Mouse (Mus musculus) embryo, embryonic 11.5 days (tissue): ENCODE measurements at regions not wholly inside any gene's neighbourhood (a gene's known extent, or its start where the extent isn't known, plus 50 kb on each side); places are given as distances from the start of the nearest gene placed in this dataset.

Experiments
- DNase-seq: peaks from one replicate; pipeline ENCODE4 v3.0.0-alpha.2; 2012; ENCODE audit warnings: low read depth, low spot score

DNA sequence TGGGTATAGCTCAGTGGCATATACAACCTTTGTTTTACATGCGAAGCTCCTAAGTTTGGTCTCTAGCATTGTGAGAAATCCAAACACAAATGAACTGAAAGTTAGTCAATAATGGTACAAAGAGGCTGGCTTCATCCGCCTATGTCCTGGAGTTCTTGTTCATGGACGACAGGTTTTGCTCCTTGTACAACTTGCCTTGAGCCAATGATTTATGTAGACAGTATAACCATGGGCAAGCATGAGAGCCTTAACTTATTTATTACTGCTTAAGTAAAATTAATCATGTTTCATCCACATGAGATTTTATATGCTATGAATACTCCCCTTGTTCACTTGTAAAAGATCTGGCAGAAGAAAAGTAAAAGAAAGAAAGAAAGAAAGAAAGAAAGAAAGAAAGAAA is 205.7 kb upstream of the Tet2 start:
- DNase-seq, result no peak

DNA sequence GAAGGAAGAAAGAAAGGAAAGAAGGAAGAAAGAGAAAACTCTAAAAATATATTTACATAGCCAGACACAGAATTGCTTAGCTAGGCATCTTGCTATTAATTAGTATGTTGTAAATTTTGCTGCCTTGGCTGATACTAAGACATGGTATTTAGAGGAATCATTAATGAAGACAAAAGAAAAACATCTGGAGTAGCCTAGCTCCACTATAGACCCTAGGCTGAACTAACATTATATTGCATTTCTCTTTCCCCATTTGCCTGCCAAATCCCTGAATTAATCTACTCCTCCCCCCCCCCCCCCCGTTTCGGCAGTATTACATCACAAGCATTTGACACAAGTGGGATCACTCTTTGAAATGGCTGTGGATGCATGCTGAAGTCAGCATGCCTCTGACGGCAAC is 206.1 kb upstream of the Tet2 start:
- no peak for DNase-seq

- DNase-seq, result no peak
These were observed 206.6 kb upstream of the Tet2 start for GRCm38 (mm10) chr3:133751565-133751964.

DNA sequence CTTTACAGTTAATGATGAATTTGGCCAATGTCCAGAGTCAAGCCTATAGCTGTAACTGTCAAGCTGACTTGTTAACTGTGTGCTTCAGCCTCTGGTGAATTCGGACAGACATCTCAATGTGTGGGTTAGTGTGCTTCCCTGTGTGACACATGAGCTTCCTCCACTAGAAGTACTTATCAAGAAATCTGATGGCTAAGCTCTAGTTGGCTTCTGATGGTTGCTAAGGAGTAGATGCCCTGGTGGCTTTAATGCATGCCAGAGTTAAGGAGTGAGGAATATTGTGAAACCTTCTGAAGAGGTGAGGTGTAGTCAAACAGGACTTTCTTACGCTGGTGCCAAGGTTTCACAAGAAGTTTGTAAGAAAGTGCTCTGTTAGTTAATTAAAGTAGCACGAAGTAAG is 208.1 kb upstream of the Tet2 start:
- no peak for DNase-seq

DNA sequence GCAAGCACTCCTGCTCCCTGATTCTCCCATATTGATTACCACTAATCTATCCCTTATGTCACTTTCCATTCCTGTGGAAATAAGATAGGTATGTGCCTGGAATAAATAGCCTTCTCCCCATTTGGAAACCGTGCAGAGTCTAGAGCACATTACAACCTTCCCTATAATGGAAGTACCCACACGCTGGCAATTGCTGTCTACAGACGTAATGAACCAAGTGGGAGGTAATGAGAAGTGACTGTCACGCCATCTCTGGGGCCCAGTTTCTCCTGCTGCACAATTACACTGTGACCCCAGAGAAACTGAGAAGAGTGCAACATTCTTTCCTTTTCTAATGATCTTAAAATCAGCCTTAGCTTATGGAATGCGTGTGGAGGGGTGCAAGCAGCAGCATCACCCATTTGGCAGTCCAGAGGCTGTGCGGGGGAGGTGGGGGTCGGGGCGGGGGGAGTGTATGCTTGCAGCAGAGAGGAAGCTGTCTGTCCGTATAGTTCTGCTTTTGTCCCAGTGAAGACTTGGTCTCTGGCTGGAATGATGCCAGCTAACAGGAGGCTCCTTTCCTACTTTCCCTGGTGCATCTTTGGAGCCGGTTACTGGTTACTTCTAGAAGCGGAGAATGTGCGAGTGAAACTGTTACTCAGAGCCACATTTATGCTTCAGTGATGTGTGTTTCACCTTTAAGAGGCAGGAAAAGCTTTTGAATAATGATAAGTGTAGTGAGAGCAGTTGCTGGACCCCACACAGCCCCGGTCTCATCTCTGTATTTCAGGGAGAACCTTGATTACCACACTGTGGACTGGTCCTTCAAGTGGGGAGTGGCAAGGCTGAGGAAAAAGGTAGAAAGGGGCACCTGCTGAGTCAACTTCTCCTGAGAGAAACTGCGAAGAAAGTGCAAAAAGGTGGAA is 209.3 kb upstream of the Tet2 start:
- no peak for DNase-seq

DNA sequence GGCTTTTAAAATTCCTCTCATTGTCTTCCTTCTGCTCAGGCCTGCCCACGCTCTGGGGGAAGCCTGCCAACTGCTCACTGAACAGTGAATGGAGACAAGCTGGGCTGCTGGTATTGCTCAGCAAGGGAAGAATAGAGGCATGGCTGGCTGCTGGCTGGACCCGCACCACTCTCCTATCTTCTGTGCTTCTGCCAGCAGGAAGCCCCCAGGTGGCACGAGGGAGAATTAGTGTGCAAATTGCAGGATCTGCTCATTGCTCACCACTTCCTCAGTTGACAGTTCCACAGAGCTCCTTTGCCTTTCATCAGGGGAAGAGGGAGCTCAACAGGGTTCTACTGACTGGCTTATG is 209.9 kb upstream of the Tet2 start:
- DNase-seq, result no peak

DNA sequence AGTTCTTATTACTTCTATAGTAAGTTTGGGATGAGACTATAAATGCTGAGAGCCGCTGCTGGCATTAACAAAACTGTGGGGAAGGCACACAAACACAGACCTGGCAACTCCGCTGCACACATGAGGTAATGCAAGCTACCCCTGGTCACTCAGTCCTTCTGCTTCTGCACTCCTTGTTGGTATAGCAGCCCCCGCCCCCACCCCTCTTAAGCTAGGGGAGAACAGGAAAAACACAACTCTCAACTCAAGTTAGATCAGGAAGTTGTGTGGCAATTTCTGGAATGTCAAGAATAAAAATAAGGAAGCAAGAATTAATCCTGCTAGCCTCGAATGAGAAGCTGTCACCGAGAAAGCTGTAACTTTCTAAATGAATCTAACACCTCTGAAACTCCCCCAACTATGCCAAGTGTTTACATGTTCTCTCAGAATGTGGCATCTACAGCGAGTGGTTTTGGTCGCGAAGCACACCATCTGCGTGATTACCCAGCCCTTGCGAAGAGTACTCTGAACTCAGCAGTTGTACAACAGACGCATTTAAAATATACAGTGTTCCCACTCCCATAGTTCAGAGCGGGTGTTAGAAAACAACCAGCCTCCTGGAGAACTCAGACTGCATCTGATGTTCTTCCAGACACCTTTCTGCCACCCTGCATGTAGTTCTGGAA is 212.9 kb upstream of the Tet2 start:
- no peak for DNase-seq

DNA sequence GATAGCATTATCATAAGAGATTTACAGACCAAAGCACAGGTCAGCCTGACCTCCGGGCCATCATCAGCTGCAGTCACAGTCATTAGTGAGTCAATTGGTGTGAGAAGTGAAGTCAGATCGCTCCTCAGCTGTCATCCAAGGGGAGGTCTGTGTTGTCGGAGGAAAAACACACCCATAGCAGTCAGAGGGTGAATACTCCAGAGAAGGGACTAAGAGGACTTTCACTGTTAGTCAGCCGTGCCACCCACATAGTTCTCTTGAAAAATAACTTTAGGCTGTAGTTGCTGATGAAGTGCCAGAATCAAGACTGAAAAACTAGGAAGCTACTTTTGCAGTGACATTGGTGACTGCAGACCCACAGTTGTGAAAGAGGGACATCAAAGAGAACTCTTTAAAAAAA is 213.5 kb upstream of the Tet2 start:
- no peak for DNase-seq

DNA sequence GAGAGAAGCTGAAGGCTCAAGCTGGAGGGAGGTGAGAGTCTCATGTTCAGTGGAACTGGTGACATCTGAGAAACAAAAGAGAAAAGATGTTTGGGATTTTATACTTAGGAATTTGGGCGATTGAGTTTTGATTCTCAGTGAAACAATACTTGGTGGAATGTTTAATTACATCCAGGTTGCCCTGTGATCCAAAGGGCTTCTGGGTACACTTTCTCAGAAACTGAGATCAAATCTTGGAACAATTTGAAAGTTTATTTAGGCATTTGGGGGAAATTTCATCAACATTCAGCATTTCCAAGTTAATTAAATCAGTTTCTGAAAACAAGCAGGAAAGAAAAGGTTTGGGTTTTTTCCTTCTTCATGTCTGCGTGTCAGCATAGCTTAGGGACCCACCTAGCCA is 214.7 kb upstream of the Tet2 start:
- DNase-seq, result no peak

- DNase-seq, result no peak
These were observed 215.3 kb upstream of the Tet2 start for GRCm38 (mm10) chr3:133760221-133760620.

DNA sequence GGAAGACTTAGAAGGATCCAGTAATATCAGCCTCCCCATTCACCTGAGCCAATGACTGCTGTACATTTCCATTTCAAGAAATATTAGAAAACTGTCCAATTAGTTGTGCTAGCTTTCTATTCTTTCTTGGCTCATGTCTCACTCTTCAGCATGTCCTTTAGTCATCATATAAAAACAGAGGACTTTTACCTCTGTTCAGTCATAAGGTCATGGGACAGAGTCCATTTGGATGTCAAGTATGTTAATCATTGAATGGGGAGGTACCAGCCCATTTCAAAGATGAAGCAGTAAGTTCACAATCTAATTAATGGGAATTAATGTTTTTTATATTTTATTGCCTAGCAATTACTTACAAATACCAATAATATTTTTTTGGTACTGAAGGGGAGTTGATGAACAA is 218.8 kb upstream of the Tet2 start:
- no peak for DNase-seq

DNA sequence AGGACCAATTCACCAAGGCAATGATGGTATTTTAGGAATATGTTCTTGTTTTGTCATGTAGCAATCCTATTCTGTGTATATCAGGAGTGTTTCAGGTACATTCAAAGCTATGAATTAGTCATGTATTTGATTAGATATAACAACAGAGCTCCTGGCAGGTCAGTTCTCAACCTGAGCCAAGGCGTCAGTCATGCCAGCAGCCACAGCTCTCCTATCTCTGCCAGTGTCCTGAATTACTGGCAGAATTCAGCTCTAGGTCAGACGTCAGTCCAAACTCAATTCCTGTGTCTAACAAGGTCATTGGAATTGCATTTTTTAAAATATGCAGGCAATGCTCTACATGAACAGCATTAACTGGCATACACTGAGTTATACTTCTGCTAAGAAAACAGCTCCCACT is 228.6 kb upstream of the Tet2 start:
- DNase-seq, result no peak

- no peak for DNase-seq
These were observed 229.3 kb upstream of the Tet2 start for GRCm38 (mm10) chr3:133774229-133774628.

DNA sequence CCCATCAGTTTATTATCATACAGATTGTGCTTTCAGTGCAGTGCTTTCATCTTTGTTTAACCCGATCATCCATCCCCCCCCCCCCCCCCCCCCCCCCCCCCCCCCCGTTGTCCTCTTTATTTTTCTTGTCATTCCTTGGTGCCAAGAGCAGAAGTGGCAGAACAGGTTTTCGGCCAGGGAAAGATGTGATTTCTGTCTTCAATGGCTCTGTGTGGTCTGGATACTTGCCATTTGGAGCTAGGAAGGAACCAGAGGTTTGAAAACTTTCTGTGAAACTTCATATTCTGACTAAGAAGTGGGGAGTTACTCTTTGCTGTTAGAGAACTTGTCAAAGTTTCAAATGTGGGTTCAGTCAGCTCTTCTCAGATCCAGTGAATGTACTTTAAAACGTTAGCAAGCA is 231.1 kb upstream of the Tet2 start:
- no peak for DNase-seq

DNA sequence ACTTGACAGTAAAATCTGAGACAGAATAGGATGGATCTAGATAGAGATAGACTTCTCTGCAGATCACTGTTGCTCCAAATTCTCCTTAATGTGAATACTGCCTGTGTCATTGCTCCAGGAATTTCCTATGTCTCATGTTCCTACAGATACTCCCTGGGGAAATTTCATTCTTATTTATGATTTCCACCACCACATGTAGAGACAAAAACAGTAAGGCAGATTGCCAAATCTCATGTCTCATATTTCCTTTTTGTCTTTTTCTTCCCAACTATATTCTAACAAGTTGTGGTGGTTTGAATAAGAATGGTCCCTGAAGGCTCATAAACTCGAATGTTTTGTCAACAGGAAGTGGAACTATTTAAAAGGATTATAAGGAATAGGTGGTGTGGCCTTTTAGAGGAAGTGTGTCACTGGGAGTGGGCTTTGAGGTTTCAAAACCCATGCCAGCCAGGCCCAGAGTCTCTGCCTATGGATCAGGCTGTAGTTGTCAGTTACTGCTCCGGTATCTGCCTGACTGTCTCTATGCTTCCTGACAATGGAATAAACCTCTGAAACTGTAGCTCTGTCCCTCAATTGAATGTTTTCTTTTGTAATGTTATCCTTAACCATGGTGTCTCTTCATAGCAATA is 234.3 kb upstream of the Tet2 start:
- DNase-seq, result no peak

DNA sequence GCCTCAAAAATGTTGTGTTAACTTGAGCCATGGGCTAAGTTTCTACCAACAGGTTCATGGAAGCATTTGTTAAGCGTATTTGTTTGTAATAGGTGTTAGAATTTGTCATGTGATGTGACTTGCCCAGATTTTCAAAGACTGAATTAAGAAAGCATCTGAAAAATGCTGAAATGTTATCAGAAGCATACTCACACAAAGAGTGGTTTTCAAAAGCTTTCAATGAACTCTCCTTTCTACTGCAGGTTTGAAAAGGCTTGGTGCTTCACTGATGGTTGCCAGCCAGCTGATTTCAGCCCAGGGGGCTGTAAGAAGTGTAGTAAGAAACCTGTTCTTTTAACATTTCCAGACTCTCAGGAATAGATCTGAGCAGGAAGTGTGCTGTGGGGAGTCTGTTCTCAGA is 238.1 kb upstream of the Tet2 start:
- DNase-seq, result no peak

DNA sequence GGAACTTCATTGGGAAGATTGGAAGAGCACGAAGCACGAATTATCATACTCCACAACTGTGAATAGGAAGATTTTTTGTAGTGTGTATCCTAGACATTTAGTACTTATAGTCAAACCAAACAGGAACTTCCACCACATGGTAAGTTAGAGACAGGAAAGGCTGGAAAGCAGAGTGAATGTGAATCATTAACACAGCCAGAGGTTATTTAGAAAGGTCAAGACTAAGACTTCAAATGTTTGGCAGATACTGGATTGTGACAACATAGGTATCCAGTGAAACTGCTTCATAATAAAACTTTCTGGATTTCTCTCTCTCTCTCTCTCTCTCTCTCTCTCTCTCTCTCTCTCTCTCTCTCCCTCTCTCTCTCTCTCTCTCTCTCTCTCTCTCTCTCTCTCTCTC is 246.4 kb upstream of the Tet2 start:
- no peak for DNase-seq

GRCm38 (mm10) chr3:133809007-133809552 is 264.1 kb upstream of the Tet2 start:
- no peak for DNase-seq

- DNase-seq, result no peak
These were observed 274.2 kb upstream of the Tet2 start for GRCm38 (mm10) chr3:133818966-133819700.

DNA sequence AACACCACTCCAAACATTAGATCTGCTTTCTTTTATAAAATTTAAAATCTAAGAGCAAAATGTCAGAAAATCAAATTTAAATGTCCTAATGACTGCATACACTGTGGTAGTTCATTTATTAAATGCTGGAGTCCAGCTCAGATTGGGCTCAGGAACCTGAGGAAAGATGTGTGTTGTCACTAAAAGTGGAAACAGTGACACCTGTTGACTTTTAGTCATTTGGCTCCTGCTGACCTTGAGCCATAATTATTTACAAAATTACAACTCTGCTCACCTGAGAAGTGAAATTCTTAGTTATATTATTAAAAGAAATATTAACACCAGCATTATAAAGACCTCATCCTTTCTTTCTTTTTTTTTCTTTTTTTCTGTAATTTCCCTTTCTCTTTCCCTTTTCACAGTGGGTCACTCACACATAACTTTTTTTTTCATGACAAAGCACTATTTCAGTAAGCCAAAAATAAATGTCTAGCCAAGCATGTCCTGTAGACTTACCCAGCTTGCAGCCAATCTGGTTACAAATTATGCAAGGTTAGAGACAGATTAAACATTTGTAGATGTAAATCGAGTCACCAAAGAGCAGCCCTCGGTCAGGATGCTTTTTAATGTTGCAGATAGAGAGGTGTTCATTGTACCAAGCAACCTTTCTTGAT is 288.9 kb upstream of the Tet2 start:
- DNase-seq, result no peak

GRCm38 (mm10) chr3:133834459-133834858 is 289.5 kb upstream of the Tet2 start:
- DNase-seq, result no peak
